Mouse (Mus musculus): ENCODE results near the gene Thra. TPM values are rescaled to one million over a fixed set of nuclear protein-coding genes. Genes with fewer than 3 reads are reported as not detected.
A peak's percentile ranks its signal among the peaks of the same experiment; 100 is the strongest.

Gene Thra
- polyA plus RNA-seq, 1 experiment, result 128 TPM

DNA sequence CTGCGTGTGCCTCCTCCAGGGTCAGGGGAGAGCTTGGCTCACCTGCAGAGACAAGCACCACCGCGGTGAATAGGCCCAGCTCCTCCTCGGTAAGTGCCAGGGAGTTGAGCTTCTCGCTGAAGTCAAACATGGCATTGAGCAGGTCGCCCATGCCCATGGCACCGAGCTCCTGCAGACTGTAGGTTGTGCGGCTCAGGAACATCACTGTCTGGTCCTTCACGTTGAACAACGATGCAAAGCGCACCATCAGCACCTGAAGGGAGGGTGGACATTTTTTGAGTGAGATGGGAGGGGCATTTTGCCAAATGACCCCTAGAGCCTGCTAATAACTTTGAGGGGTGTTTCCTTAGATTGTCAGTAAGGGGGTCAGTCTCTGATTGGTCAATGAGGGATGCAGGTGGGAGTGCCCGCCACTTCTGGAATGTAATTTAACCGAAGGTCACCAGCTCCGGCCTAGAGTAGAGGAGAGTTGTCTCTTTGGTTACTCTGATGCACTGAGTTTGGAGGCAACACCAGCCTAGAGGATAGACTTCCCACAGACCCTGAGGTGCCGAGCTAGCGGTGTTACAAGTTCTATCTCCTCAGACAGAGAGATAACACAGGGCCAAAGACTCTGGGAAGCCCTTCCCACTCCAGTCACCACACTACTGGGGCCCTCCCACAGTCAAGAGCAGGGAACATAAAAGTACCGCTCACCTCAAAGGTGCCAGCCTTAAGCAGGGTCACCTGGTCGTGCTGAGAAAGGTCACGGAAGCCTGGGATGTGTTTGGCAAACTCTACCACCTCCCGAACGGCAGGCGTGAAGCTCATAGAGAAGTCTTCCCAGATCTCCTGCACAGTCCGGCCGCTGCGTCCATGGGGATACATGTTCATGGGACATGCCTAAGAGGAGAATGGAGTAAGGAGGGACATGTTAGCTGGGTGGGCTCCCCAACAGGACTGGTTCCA is 28.8 kb downstream of the Thra start:
- H3K4me3 ChIP-seq (ENCODE audit: low read depth, low read length), result no peak overlapping the region
- no peaks in the 10 kb centered on the region for H3K27me3 ChIP-seq (ENCODE audit: control insufficient read depth, insufficient read depth, low read length)
- WGBS, result 72% methylated on average over 25 of the region's 25 CpGs
- H3K36me3 ChIP-seq (ENCODE audit: control insufficient read depth, insufficient read depth, low read length), result peaks cover 67% of the 10 kb centered on the region
- TF ChIP-seq POLR2A (IDR thresholded peaks at IDR 0.05; ENCODE audit: low read depth, low read length) (no peak), CTCF (IDR thresholded peaks at IDR 0.05; ENCODE audit: extremely low read depth, insufficient read length, insufficient replicate concordance, low read depth, low read length) (no peak)
- peaks cover 10% of the 10 kb centered on the region for H3K4me1 ChIP-seq (ENCODE audit: control insufficient read depth, insufficient read depth, insufficient read length, low read length)
- H3K27ac ChIP-seq (ENCODE audit: insufficient read depth, low read depth, low read length), result 0 out of 2 replicates have a peak overlapping the region, but pooled peaks have one; percentile 7

- Histone ChIP-seq H3K4me3 (ENCODE audit: low read depth, low read length) (peak overlapping the region; percentile 11), H3K4me1 (ENCODE audit: control insufficient read depth, insufficient read depth, insufficient read length, low read length) (peaks cover 10% of the 10 kb centered on the region), H3K36me3 (ENCODE audit: control insufficient read depth, insufficient read depth, low read length) (peaks cover 57% of the 10 kb centered on the region), H3K27ac (ENCODE audit: insufficient read depth, low read depth, low read length) (0 out of 2 replicates have a peak overlapping the region, but pooled peaks have one; percentile 7), H3K27me3 (ENCODE audit: control insufficient read depth, insufficient read depth, low read length) (no peaks in the 10 kb centered on the region)
- TF ChIP-seq CTCF (IDR thresholded peaks at IDR 0.05; ENCODE audit: extremely low read depth, insufficient read length, insufficient replicate concordance, low read depth, low read length), result no peak
- TF ChIP-seq POLR2A (IDR thresholded peaks at IDR 0.05; ENCODE audit: low read depth, low read length), result no peak; the same call in 1 of the 2 replicates
- 53% methylated on average over 26 of the region's 26 CpGs for WGBS
These were observed 29.9 kb downstream of the Thra start for GRCm38 (mm10) chr11:98770096-98770975.

GRCm38 (mm10) chr11:98771131-98771530 is 30.7 kb downstream of the Thra start:
- no peak overlapping the region for H3K4me3 ChIP-seq (ENCODE audit: low read depth, low read length)
- TF ChIP-seq POLR2A (IDR thresholded peaks at IDR 0.05; ENCODE audit: low read depth, low read length) (no peak), CTCF (IDR thresholded peaks at IDR 0.05; ENCODE audit: extremely low read depth, insufficient read length, insufficient replicate concordance, low read depth, low read length) (no peak)
- 92% methylated on average over 18 of the region's 18 CpGs for WGBS
- H3K27ac ChIP-seq (ENCODE audit: insufficient read depth, low read depth, low read length), result no peak overlapping the region
- H3K27me3 ChIP-seq (ENCODE audit: control insufficient read depth, insufficient read depth, low read length), result no peaks in the 10 kb centered on the region
- peaks cover 54% of the 10 kb centered on the region for H3K36me3 ChIP-seq (ENCODE audit: control insufficient read depth, insufficient read depth, low read length)
- H3K4me1 ChIP-seq (ENCODE audit: control insufficient read depth, insufficient read depth, insufficient read length, low read length), result peaks cover 15% of the 10 kb centered on the region

DNA sequence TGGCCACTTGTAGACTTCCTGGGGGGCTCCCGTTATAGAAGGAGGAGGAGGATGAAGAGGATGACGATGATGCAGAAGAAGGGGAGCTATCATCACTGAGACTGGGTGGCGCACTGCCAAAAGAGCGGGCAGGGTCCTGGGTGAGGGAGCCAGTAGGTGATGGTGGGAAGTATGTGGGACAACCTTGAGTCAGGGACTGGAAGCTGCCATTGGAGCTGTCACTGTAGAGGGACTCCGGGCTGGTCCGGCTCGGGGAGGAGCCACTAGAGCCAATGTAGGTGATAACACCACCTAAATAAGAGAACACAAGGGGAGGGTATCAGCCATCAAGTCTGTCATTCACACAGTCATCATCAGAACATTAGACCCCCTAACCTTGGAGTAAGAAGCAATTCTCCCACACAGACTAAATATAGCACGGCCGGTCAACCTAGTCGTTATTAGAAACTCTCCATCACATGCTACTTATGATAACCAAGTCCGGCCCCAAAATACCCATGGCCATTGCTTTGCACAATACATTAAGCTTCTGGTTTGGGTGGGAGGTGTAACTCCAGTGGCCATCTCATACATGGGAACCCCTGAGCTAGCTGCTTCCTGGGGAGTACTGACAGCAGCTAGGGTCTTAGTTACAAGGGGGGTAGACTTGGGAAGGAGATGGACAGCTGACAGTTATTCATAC is 31.5 kb downstream of the Thra start:
- H3K27ac ChIP-seq (ENCODE audit: insufficient read depth, low read depth, low read length), result peak overlapping the region; percentile 97
- peaks cover 23% of the 10 kb centered on the region for H3K4me1 ChIP-seq (ENCODE audit: control insufficient read depth, insufficient read depth, insufficient read length, low read length)
- no peak for TF ChIP-seq POLR2A (IDR thresholded peaks at IDR 0.05; ENCODE audit: low read depth, low read length)
- H3K36me3 ChIP-seq (ENCODE audit: control insufficient read depth, insufficient read depth, low read length), result peaks cover 54% of the 10 kb centered on the region
- 68% methylated on average over 11 of the region's 11 CpGs for WGBS
- H3K4me3 ChIP-seq (ENCODE audit: low read depth, low read length), result peak overlapping the region; percentile 66
- no peaks in the 10 kb centered on the region for H3K27me3 ChIP-seq (ENCODE audit: control insufficient read depth, insufficient read depth, low read length)

- H3K27me3 ChIP-seq (ENCODE audit: control insufficient read depth, insufficient read depth, low read length), result no peaks in the 10 kb centered on the region
- TF ChIP-seq POLR2A (IDR thresholded peaks at IDR 0.05; ENCODE audit: low read depth, low read length) (peak; percentile 66; the same call in 1 of the 2 replicates), CTCF (IDR thresholded peaks at IDR 0.05; ENCODE audit: extremely low read depth, insufficient read length, insufficient replicate concordance, low read depth, low read length) (no peak)
- H3K4me3 ChIP-seq (ENCODE audit: low read depth, low read length), result peak overlapping the region; percentile 66
- 9% methylated on average over 8 of the region's 8 CpGs for WGBS
- H3K4me1 ChIP-seq (ENCODE audit: control insufficient read depth, insufficient read depth, insufficient read length, low read length), result peaks cover 27% of the 10 kb centered on the region
- peak overlapping the region; percentile 97 for H3K27ac ChIP-seq (ENCODE audit: insufficient read depth, low read depth, low read length)
- peaks cover 49% of the 10 kb centered on the region for H3K36me3 ChIP-seq (ENCODE audit: control insufficient read depth, insufficient read depth, low read length)
These were observed 32.3 kb downstream of the Thra start for GRCm38 (mm10) chr11:98772667-98773171.

GRCm38 (mm10) chr11:98773635-98774295 is 33.3 kb downstream of the Thra start:
- peaks cover 38% of the 10 kb centered on the region for H3K36me3 ChIP-seq (ENCODE audit: control insufficient read depth, insufficient read depth, low read length)
- peaks cover 27% of the 10 kb centered on the region for H3K4me1 ChIP-seq (ENCODE audit: control insufficient read depth, insufficient read depth, insufficient read length, low read length)
- TF ChIP-seq CTCF (IDR thresholded peaks at IDR 0.05; ENCODE audit: extremely low read depth, insufficient read length, insufficient replicate concordance, low read depth, low read length) (no peak), POLR2A (IDR thresholded peaks at IDR 0.05; ENCODE audit: low read depth, low read length) (peak; percentile 66; the same call in 1 of the 2 replicates)
- WGBS, result under 1% methylated on average over 37 of the region's 37 CpGs
- H3K4me3 ChIP-seq (ENCODE audit: low read depth, low read length), result peak overlapping the region; percentile 68
- H3K27me3 ChIP-seq (ENCODE audit: control insufficient read depth, insufficient read depth, low read length), result no peaks in the 10 kb centered on the region
- peak overlapping the region; percentile 99 for H3K27ac ChIP-seq (ENCODE audit: insufficient read depth, low read depth, low read length)

Measured in small intestine, adult 2 months (tissue).